Mouse (Mus musculus): Measurements from ENCODE around the gene Gid4.

- peak; percentile 10; the same call in 1 of the 2 replicates for TF ChIP-seq CTCF (IDR thresholded peaks at IDR 0.05; ENCODE audit: extremely low read depth, insufficient read length, insufficient replicate concordance, low read depth, low read length)
- TF ChIP-seq POLR2A (IDR thresholded peaks at IDR 0.05; ENCODE audit: low read depth, low read length), result no peak
These were observed 33.4 kb upstream of the Gid4 start for GRCm38 (mm10) chr11:60383518-60383917.
